8 mouse cellular contexts compared by ENCODE assay signal in the genomic region with DNA sequence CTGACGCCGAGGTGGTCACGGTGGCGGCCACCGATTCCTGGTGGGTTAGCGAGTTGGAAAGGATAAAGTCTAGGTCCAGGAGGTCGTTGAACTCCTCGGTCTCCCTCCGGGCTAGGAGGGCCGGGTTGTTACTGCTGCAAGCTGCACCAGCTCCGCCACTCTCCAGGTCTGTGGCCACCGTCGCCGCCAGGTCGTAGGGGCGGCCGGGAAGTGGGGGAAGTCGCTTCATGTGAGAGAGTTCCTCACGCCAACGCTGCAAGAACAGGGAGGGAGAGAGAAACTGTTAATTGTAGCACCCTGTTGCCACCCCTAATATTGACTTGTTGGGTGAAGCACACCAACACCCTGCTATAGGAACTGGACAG. TPM values are rescaled to one million over a fixed set of nuclear protein-coding genes. Genes with fewer than 3 reads are reported as not detected.
DNase-seq lines count a peak whose midpoint lies in the region; ATAC-seq and TF ChIP-seq lines count a peak whose summit lies in the region.

No protein-coding gene starts in this region.

- TF ChIP-seq EP300 in liver, postnatal 0 days (IDR thresholded peaks at IDR 0.05; ENCODE audit: low read depth), result no peak

- TF ChIP-seq POLR2A in kidney, adult 2 months (IDR thresholded peaks at IDR 0.05; ENCODE audit: low read depth, low read length), result no peak

- H3K9me3 ChIP-seq in heart, embryonic 15.5 days (replicated peaks), result no peaks in the 10 kb centered on the region
- H3K9me3 ChIP-seq in liver, postnatal 0 days (ENCODE audit: low read length), result no peaks in the 10 kb centered on the region
- no peaks in the 10 kb centered on the region for H3K9me3 ChIP-seq in stomach, embryonic 15.5 days

- no peak for TF ChIP-seq CTCF in kidney, adult 2 months (conservative IDR thresholded peaks at IDR 0.05; ENCODE audit: insufficient read depth, insufficient read length, low read depth, low read length)
- no peak for TF ChIP-seq CTCF in liver, postnatal 0 days (IDR thresholded peaks at IDR 0.05; ENCODE audit: low read depth)

- H3K36me3 ChIP-seq in kidney, adult 2 months (ENCODE audit: control insufficient read depth, insufficient read depth, low read length), result no peaks in the 10 kb centered on the region
- no peaks in the 10 kb centered on the region for H3K36me3 ChIP-seq in heart, embryonic 15.5 days
- no peaks in the 10 kb centered on the region for H3K36me3 ChIP-seq in liver, postnatal 0 days (replicated peaks; ENCODE audit: insufficient read depth, low read length)
- H3K36me3 ChIP-seq in stomach, embryonic 15.5 days, result no peaks in the 10 kb centered on the region

- H3K27ac ChIP-seq in kidney, adult 2 months (ENCODE audit: insufficient read depth, low read depth, low read length), result 0 out of 2 replicates have a peak overlapping the region, but pooled peaks have one; percentile 18
- no peak overlapping the region for H3K27ac ChIP-seq in heart, embryonic 15.5 days
- no peak overlapping the region for H3K27ac ChIP-seq in liver, postnatal 0 days (ENCODE audit: low read depth)
- H3K27ac ChIP-seq in stomach, embryonic 15.5 days, result peak overlapping the region; percentile 67; the same call in 1 of the 2 replicates

- under 1% methylated on average over 20 of the region's 20 CpGs for WGBS in kidney, adult 2 months
- WGBS in heart, embryonic 15.5 days, result under 1% methylated on average over 20 of the region's 20 CpGs
- under 1% methylated on average over 20 of the region's 20 CpGs for WGBS in liver, postnatal 0 days (ENCODE audit: insufficient replicate concordance)
- 2% methylated on average over 20 of the region's 20 CpGs for WGBS in stomach, embryonic 15.5 days

- DNase-seq in kidney, adult 2 months, result peak; percentile 37
- DNase-seq in kidney, postnatal 14 days, result no peak
- peak; percentile 16 for DNase-seq in T-cell, adult 2 months (ENCODE audit: low spot score)
- DNase-seq in liver, postnatal 0 days, result peak; percentile 19
- DNase-seq in cerebellum, adult 11 months, result no peak
- no peak for DNase-seq in cerebellum, postnatal 4 days (ENCODE audit: low spot score in 2 of 2)

- H3K9ac ChIP-seq in heart, embryonic 15.5 days, result peak overlapping the region; percentile 72
- H3K9ac ChIP-seq in liver, postnatal 0 days (replicated peaks), result no peak overlapping the region; the same call in 1 of the 2 replicates
- peak overlapping the region; percentile 61 for H3K9ac ChIP-seq in stomach, embryonic 15.5 days

- H3K4me2 ChIP-seq in heart, embryonic 15.5 days, result peak overlapping the region; percentile 97
- H3K4me2 ChIP-seq in liver, postnatal 0 days (ENCODE audit: low read depth, low read length), result peak overlapping the region; percentile 86
- peak overlapping the region; percentile 87 for H3K4me2 ChIP-seq in stomach, embryonic 15.5 days

- H3K4me1 ChIP-seq in kidney, adult 2 months (ENCODE audit: control insufficient read depth, insufficient read depth, low read length), result no peaks in the 10 kb centered on the region
- peaks cover 29% of the 10 kb centered on the region for H3K4me1 ChIP-seq in heart, embryonic 15.5 days (replicated peaks)
- H3K4me1 ChIP-seq in liver, postnatal 0 days (ENCODE audit: insufficient read depth), result peaks cover 24% of the 10 kb centered on the region
- peaks cover 21% of the 10 kb centered on the region for H3K4me1 ChIP-seq in stomach, embryonic 15.5 days

- H3K27me3 ChIP-seq in kidney, adult 2 months (replicated peaks; ENCODE audit: control insufficient read depth, insufficient read depth, low read length), result no peaks in the 10 kb centered on the region
- no peaks in the 10 kb centered on the region for H3K27me3 ChIP-seq in heart, embryonic 15.5 days
- peaks cover 65% of the 10 kb centered on the region for H3K27me3 ChIP-seq in liver, postnatal 0 days (ENCODE audit: insufficient read depth, low read length)
- H3K27me3 ChIP-seq in stomach, embryonic 15.5 days (replicated peaks), result no peaks in the 10 kb centered on the region

- H3K4me3 ChIP-seq in kidney, adult 2 months (ENCODE audit: insufficient read depth, low read depth, low read length), result peak overlapping the region; percentile 60
- peak overlapping the region; percentile 55 for H3K4me3 ChIP-seq in heart, embryonic 15.5 days
- H3K4me3 ChIP-seq in liver, postnatal 0 days (ENCODE audit: low read depth, low read length), result peak overlapping the region; percentile 56
- peak overlapping the region; percentile 66 for H3K4me3 ChIP-seq in stomach, embryonic 15.5 days (replicated peaks)

- no peak for ATAC-seq in heart, embryonic 15.5 days (replicated peaks; ENCODE audit: insufficient number of reproducible peaks, insufficient read depth, low FRiP score, low read depth)
- ATAC-seq in liver, postnatal 0 days, result no peak
- ATAC-seq in stomach, embryonic 15.5 days (ENCODE audit: insufficient read depth, low FRiP score, low read depth), result no peak

RNA-seq across cellular contexts. Expression of a gene that starts 1.6 kb away (rescaled TPM):
- polyA plus RNA-seq in kidney, adult 2 months (2012; rRNA removed), result 8.5 and 11.4 TPM in 2 replicates
- polyA plus RNA-seq in heart, embryonic 15.5 days (2015; fragmentation: Nextera tagmentation; extraction: Ambion mirVana), result 5.1 and 5.8 TPM in 2 replicates
- 1.1 and 1.4 TPM in 2 replicates for polyA plus RNA-seq in liver, postnatal 0 days (2015; fragmentation: Nextera tagmentation; extraction: Ambion mirVana)
- polyA plus RNA-seq in stomach, embryonic 15.5 days (2015; fragmentation: Nextera tagmentation; extraction: Ambion mirVana), result 20.8 and 26.1 TPM in 2 replicates

Comparison
In these comparisons a context has a peak if more than half of its experiments do, and no peak if none do; other contexts are left out.
1. DNase-seq: peak in kidney, adult 2 months (single experiment), T-cell, adult 2 months (single experiment) and liver, postnatal 0 days (single experiment); none in kidney, postnatal 14 days (single experiment), cerebellum, adult 11 months (single experiment) and cerebellum, postnatal 4 days (0 of 2).
2. H3K27ac ChIP-seq: peak in kidney, adult 2 months (single experiment) and stomach, embryonic 15.5 days (single experiment); none in heart, embryonic 15.5 days (single experiment) and liver, postnatal 0 days (single experiment).
3. Peak in every context shown above with its lines, with median percentiles within 50 percentile points of each other: H3K4me3 ChIP-seq and H3K4me2 ChIP-seq.